Mouse (Mus musculus): ENCODE measurements around the gene Mad2l1bp. TPM values are rescaled to one million over a fixed set of nuclear protein-coding genes. Genes with fewer than 3 reads are reported as not detected.

Gene Mad2l1bp
- polyA plus RNA-seq (2015; fragmentation: Nextera tagmentation; extraction: Ambion mirVana): 27.5 and 28.4 TPM in 2 replicates

DNA sequence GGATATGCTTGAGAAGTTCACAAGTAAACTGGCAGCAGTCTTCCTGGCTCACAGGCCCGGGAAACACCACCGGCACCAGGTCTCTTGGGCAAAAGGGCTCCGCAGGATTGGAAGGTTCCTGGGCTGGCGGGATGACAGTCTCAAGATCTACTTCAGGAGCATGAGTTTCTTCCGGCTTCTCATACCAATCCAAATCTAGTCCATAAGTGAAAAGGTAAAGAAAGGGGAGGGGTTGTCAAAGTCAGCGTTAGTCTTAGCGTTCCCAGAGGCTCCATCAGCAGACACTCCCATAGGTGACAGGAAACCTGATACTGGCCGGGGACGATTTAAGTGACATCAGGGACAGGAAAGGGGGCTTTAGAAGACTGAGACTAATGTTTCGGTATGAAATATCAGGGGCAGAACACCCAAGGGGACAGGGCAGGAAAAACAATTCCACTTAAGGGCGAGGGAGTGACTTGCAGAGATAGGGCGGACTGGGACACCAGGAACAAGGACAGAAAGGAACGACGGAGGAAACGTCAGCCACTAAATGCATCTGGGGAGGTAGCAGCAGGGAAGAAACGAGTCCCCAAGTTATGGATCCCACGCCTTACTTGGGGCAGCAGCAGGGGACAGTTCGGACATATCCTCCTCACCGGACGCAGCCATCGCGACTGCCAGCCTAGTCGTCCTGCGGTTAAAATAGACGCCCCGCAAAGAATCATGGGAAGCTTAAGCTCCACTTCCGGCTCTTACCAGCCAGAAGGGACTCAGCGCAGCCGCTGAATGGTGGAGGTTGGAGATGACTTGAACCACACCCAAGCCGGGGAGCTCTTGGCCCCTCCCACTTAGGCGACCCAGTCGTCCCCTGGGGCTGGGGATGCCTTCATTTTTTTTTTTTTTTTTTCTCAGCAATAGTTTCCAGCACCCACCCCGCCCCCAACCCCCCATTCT lies at the start of gene Mad2l1bp:
Mad2l1bp (minus strand) TSS at position 707 of the 936 bp plus-strand sequence.
- ATAC-seq (ENCODE audit: low FRiP score): peak; percentile 90
- Histone ChIP-seq H3K36me3 (peaks cover 8% of the 10 kb centered on the region), H3K9ac (peak within 1 kb of the TSS; percentile 81), H3K27me3 (no peaks in the 10 kb centered on the region), H3K4me2 (peak within 1 kb of the TSS; percentile 81), H3K4me3 (peak within 1 kb of the TSS; percentile 61), H3K9me3 (no peaks in the 10 kb centered on the region), H3K27ac (peak within 1 kb of the TSS; percentile 61; the same call in 1 of the 2 replicates), H3K4me1 (replicated peaks) (peaks cover 17% of the 10 kb centered on the region)
- 8% methylated on average over 33 of the region's 33 CpGs for WGBS

DNA sequence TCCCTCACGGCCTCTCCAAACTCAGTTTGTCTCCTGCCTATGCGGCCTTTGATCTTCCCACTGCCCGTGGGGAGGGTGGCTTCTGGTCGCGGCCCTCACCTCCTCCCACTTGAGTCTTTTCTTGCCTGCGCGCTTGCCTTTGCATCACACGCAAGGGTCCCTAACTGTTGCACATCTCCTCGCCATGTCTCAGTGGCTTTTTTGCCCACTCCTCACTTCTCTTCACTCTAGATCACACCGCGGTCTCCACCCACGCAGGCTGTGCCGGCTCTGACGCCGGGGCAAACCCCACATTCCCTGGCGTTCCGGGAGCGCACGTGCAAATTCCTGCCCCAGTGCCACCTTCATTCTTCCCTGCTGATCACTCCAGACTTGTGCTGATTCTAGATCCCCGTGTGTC lies 49.7 kb upstream of the Mad2l1bp start:
- H3K27ac ChIP-seq: peak overlapping the region; percentile 85

GRCm38 (mm10) chr17:46202421-46203071 lies 49.2 kb upstream of the Mad2l1bp start, which contains the start of the genes Polh and Xpo5:
Gene Polh (minus strand): TSS chr17:46202645.
Gene Xpo5 (plus strand): TSS chr17:46202782.
- Histone ChIP-seq H3K9ac (peak within 1 kb of the TSS; percentile 82), H3K27ac (peak within 1 kb of the TSS; percentile 85), H3K36me3 (peaks cover 45% of the 10 kb centered on the region), H3K4me3 (peak within 1 kb of the TSS; percentile 96), H3K9me3 (no peaks in the 10 kb centered on the region), H3K4me1 (replicated peaks) (peaks cover 41% of the 10 kb centered on the region), H3K4me2 (peak within 1 kb of the TSS; percentile 86), H3K27me3 (no peaks in the 10 kb centered on the region)
- ATAC-seq (ENCODE audit: low FRiP score): peak; percentile 96
- under 1% methylated on average over 64 of the region's 66 CpGs for WGBS

More for the DNA sequence above, 49.7 kb upstream of the Mad2l1bp start:
- peak overlapping the region; percentile 86 for H3K4me2 ChIP-seq
- H3K27me3 ChIP-seq: no peaks in the 10 kb centered on the region
- peak overlapping the region; percentile 96 for H3K4me3 ChIP-seq
- no peaks in the 10 kb centered on the region for H3K9me3 ChIP-seq
- peak overlapping the region; percentile 82 for H3K9ac ChIP-seq
- H3K4me1 ChIP-seq (replicated peaks): peaks cover 41% of the 10 kb centered on the region
- WGBS: 0% methylated on average over 20 of the region's 20 CpGs
- H3K36me3 ChIP-seq: peaks cover 45% of the 10 kb centered on the region
- ATAC-seq (ENCODE audit: low FRiP score): no peak; the same call in 1 of the 2 replicates

DNA sequence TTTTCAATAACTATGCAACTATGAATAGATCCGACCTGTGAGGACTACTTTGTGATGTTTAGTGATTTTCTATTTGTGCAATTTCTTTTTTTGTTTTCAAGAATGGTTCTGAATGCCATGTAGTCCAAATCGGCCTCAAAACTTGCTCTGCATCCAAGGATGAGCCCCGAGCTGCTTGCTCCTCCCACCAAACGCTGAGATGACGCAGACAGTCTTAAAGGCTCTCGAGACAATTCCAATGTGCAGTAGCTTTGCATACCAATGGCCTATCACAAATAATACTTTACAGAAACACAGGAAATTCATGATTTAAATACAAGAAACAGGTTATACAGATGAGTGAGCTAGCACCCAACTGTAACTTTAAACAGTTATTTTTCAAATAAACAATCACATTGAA lies 47.8 kb upstream of the Mad2l1bp start:
- Histone ChIP-seq H3K4me3 (peak overlapping the region; percentile 96), H3K27ac (no peak overlapping the region)
- ATAC-seq (ENCODE audit: low FRiP score): no peak

GRCm38 (mm10) chr17:46188829-46189228 lies 35.5 kb upstream of the Mad2l1bp start:
- 98% methylated on average over 2 of the region's 2 CpGs for WGBS
- Histone ChIP-seq H3K27me3 (no peaks in the 10 kb centered on the region), H3K27ac (no peak overlapping the region), H3K9ac (no peak overlapping the region), H3K9me3 (no peaks in the 10 kb centered on the region), H3K4me3 (no peak overlapping the region), H3K36me3 (peaks cover 85% of the 10 kb centered on the region), H3K4me2 (no peak overlapping the region), H3K4me1 (replicated peaks) (no peaks in the 10 kb centered on the region)
- no peak for ATAC-seq (ENCODE audit: low FRiP score)

More for the DNA sequence above, 47.8 kb upstream of the Mad2l1bp start:
- Histone ChIP-seq H3K36me3 (peaks cover 45% of the 10 kb centered on the region), H3K9me3 (no peaks in the 10 kb centered on the region), H3K4me2 (peak overlapping the region; percentile 86), H3K9ac (peak overlapping the region; percentile 35; the same call in 1 of the 2 replicates), H3K4me1 (replicated peaks) (peaks cover 41% of the 10 kb centered on the region), H3K27me3 (no peaks in the 10 kb centered on the region)
- WGBS: 69% methylated on average over 6 of the region's 6 CpGs

DNA sequence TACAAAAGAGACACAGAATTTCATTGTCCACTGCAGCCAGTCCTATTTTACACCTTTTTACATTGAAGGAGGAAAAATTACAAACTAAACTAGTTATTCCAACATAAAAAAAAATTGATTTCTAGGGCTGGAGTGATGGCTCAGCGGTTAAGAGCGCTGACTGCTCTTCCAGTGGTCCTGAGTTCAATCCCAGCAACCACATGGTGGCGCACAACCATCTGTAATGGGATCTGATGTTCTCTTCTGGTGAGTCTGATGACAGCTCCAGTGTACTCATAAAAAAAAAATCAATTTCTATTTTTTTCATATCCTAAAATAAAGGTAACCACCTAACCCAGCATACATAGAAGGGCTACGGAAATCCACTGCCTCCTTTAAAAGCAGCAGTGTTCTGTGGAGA lies 28.9 kb upstream of the Mad2l1bp start:
- ATAC-seq (ENCODE audit: low FRiP score): no peak
- H3K4me3 ChIP-seq: no peak overlapping the region
- H3K9ac ChIP-seq: no peak overlapping the region
- no peaks in the 10 kb centered on the region for H3K4me1 ChIP-seq (replicated peaks)
- no peak overlapping the region for H3K27ac ChIP-seq
- peaks cover 95% of the 10 kb centered on the region for H3K36me3 ChIP-seq
- no peaks in the 10 kb centered on the region for H3K27me3 ChIP-seq
- no peaks in the 10 kb centered on the region for H3K9me3 ChIP-seq
- no peak overlapping the region for H3K4me2 ChIP-seq
- 87% methylated on average over 4 of the region's 4 CpGs for WGBS

- Histone ChIP-seq H3K36me3 (peaks cover 80% of the 10 kb centered on the region), H3K4me3 (no peak overlapping the region), H3K4me1 (replicated peaks) (no peaks in the 10 kb centered on the region), H3K27me3 (no peaks in the 10 kb centered on the region), H3K4me2 (no peak overlapping the region), H3K9me3 (no peaks in the 10 kb centered on the region), H3K27ac (no peak overlapping the region), H3K9ac (no peak overlapping the region)
- ATAC-seq (ENCODE audit: low FRiP score): no peak
- 77% methylated on average over 3 of the region's 3 CpGs for WGBS
These were observed 17.2 kb upstream of the Mad2l1bp start for GRCm38 (mm10) chr17:46170538-46170937.

- 95% methylated on average over 5 of the region's 5 CpGs for WGBS
- Histone ChIP-seq H3K4me3 (no peak overlapping the region), H3K4me1 (replicated peaks) (no peaks in the 10 kb centered on the region), H3K27ac (no peak overlapping the region), H3K9me3 (no peaks in the 10 kb centered on the region), H3K36me3 (peaks cover 94% of the 10 kb centered on the region), H3K9ac (0 out of 2 replicates have a peak overlapping the region, but pooled peaks have one; percentile 9), H3K4me2 (no peak overlapping the region), H3K27me3 (no peaks in the 10 kb centered on the region)
- no peak for ATAC-seq (ENCODE audit: low FRiP score)
These were observed 15.4 kb upstream of the Mad2l1bp start for GRCm38 (mm10) chr17:46168768-46169167.

GRCm38 (mm10) chr17:46168318-46168717 lies 15.0 kb upstream of the Mad2l1bp start:
- WGBS: 58% methylated on average over 5 of the region's 5 CpGs
- H3K36me3 ChIP-seq: peaks cover 97% of the 10 kb centered on the region

GRCm38 (mm10) chr17:46167014-46167413 lies 13.7 kb upstream of the Mad2l1bp start:
- Histone ChIP-seq H3K9me3 (no peaks in the 10 kb centered on the region), H3K4me2 (no peak overlapping the region), H3K36me3 (peaks cover 85% of the 10 kb centered on the region), H3K27me3 (no peaks in the 10 kb centered on the region), H3K9ac (no peak overlapping the region), H3K4me3 (no peak overlapping the region), H3K27ac (no peak overlapping the region), H3K4me1 (replicated peaks) (peaks cover 14% of the 10 kb centered on the region)
- WGBS: 86% methylated on average over 11 of the region's 11 CpGs
- ATAC-seq (ENCODE audit: low FRiP score): no peak

More at GRCm38 (mm10) chr17:46168318-46168717, 15.0 kb upstream of the Mad2l1bp start:
- H3K4me3 ChIP-seq: no peak overlapping the region
- H3K4me1 ChIP-seq (replicated peaks): peaks cover 1% of the 10 kb centered on the region; the same call in 1 of the 2 replicates
- no peaks in the 10 kb centered on the region for H3K27me3 ChIP-seq
- no peak; the same call in 1 of the 2 replicates for ATAC-seq (ENCODE audit: low FRiP score)
- H3K4me2 ChIP-seq: no peak overlapping the region
- H3K9me3 ChIP-seq: no peaks in the 10 kb centered on the region
- no peak overlapping the region for H3K27ac ChIP-seq
- H3K9ac ChIP-seq: no peak overlapping the region

DNA sequence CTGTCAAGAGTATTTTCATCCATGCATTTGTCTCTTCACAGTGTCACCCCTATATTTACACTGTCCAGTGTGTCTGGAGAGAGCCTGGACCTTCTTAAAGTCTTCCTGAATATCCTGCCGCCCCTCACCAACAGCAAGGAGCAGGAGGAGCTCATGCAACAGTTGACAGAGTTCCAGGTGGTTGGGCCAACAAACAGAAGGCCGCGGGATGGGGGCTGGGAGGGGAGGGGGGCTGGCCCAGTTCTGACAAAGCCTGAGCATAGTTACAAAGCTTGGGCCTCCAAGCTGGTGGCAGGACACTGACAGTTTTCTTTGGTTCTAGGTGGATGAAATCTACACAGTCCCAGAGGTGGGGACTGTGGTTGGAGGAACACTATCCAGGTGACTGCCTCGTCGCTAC lies 12.9 kb upstream of the Mad2l1bp start:
- no peak for ATAC-seq (ENCODE audit: low FRiP score)
- peaks cover 80% of the 10 kb centered on the region for H3K36me3 ChIP-seq

DNA sequence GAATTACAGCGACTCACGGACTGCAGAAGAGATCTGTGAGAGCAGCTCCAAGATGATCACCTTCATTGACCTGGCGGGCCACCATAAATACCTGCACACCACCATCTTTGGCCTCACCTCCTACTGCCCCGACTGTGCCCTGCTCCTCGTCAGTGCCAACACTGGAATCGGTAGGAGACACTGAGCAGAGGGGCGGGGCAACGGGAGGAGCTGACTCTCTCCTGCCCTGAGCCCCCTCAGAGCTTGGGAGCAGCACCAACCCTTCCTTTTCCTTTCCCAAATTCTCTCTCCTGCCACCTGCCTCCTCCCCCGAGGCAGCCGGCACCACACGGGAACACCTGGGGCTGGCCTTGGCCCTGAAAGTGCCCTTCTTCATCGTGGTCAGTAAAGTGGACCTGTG lies 12.1 kb upstream of the Mad2l1bp start:
- 91% methylated on average over 12 of the region's 12 CpGs for WGBS
- no peak for ATAC-seq (ENCODE audit: low FRiP score)

More for the DNA sequence above, 12.9 kb upstream of the Mad2l1bp start:
- WGBS: 82% methylated on average over 5 of the region's 5 CpGs
- H3K4me2 ChIP-seq: no peak overlapping the region
- H3K4me3 ChIP-seq: no peak overlapping the region
- no peaks in the 10 kb centered on the region for H3K27me3 ChIP-seq
- no peak overlapping the region for H3K27ac ChIP-seq
- H3K9ac ChIP-seq: no peak overlapping the region
- H3K9me3 ChIP-seq: no peaks in the 10 kb centered on the region
- peaks cover 21% of the 10 kb centered on the region for H3K4me1 ChIP-seq (replicated peaks)

More for the DNA sequence above, 12.1 kb upstream of the Mad2l1bp start:
- Histone ChIP-seq H3K9ac (no peak overlapping the region), H3K4me1 (replicated peaks) (peaks cover 21% of the 10 kb centered on the region), H3K4me2 (no peak overlapping the region), H3K9me3 (no peaks in the 10 kb centered on the region), H3K27me3 (no peaks in the 10 kb centered on the region), H3K27ac (no peak overlapping the region), H3K36me3 (peaks cover 72% of the 10 kb centered on the region), H3K4me3 (no peak overlapping the region)
